Mouse (Mus musculus): ENCODE results near the gene Snx13. TPM values are rescaled to one million over a fixed set of nuclear protein-coding genes. Genes with fewer than 3 reads are reported as not detected.
A peak's percentile ranks its signal among the peaks of the same experiment; 100 is the strongest.

Snx13 gene
- polyA plus RNA-seq, 1 experiment from 2014 or later, result 30.7 TPM

- Histone ChIP-seq H3K4me1 (ENCODE audit: control insufficient read depth, insufficient read depth, low read depth, low read length) (no peaks in the 10 kb centered on the region; the same call in 1 of the 2 replicates), H3K27me3 (replicated peaks; ENCODE audit: control insufficient read depth, insufficient read depth, low read length) (no peaks in the 10 kb centered on the region), H3K4me2 (ENCODE audit: low read length) (no peak overlapping the region), H3K9ac (ENCODE audit: low read depth, low read length) (no peak overlapping the region), H3K9me3 (ENCODE audit: control insufficient read depth, low read length) (no peaks in the 10 kb centered on the region), H3K4me3 (ENCODE audit: low read length) (no peak overlapping the region), H3K27ac (ENCODE audit: low read depth, low read length) (no peak overlapping the region), H3K36me3 (ENCODE audit: control insufficient read depth, insufficient read depth, low read length) (no peaks in the 10 kb centered on the region)
- ATAC-seq, result peak; percentile 54; the same call in 1 of the 2 replicates
- 49% methylated on average over 3 of the region's 3 CpGs for WGBS
These were observed 16.9 kb downstream of the Snx13 start for GRCm38 (mm10) chr12:35063697-35064468.

GRCm38 (mm10) chr12:35067621-35068020, 20.6 kb downstream of the Snx13 start:
- no peak overlapping the region for H3K4me2 ChIP-seq (ENCODE audit: low read length)
- ATAC-seq, result no peak
- H3K4me3 ChIP-seq (ENCODE audit: low read length), result no peak overlapping the region
- H3K36me3 ChIP-seq (ENCODE audit: control insufficient read depth, insufficient read depth, low read length), result no peaks in the 10 kb centered on the region
- H3K27me3 ChIP-seq (replicated peaks; ENCODE audit: control insufficient read depth, insufficient read depth, low read length), result no peaks in the 10 kb centered on the region
- no peaks in the 10 kb centered on the region for H3K9me3 ChIP-seq (ENCODE audit: control insufficient read depth, low read length)
- no peak overlapping the region for H3K27ac ChIP-seq (ENCODE audit: low read depth, low read length)
- H3K9ac ChIP-seq (ENCODE audit: low read depth, low read length), result no peak overlapping the region
- no peaks in the 10 kb centered on the region; the same call in 1 of the 2 replicates for H3K4me1 ChIP-seq (ENCODE audit: control insufficient read depth, insufficient read depth, low read depth, low read length)

- Histone ChIP-seq H3K27me3 (replicated peaks; ENCODE audit: control insufficient read depth, insufficient read depth, low read length) (no peaks in the 10 kb centered on the region), H3K4me1 (ENCODE audit: control insufficient read depth, insufficient read depth, low read depth, low read length) (no peaks in the 10 kb centered on the region), H3K9ac (ENCODE audit: low read depth, low read length) (no peak overlapping the region), H3K4me3 (ENCODE audit: low read length) (no peak overlapping the region), H3K36me3 (ENCODE audit: control insufficient read depth, insufficient read depth, low read length) (no peaks in the 10 kb centered on the region), H3K27ac (ENCODE audit: low read depth, low read length) (no peak overlapping the region), H3K4me2 (ENCODE audit: low read length) (no peak overlapping the region), H3K9me3 (ENCODE audit: control insufficient read depth, low read length) (no peaks in the 10 kb centered on the region)
- ATAC-seq, result no peak
These were observed 24.4 kb downstream of the Snx13 start for GRCm38 (mm10) chr12:35071336-35071735.

GRCm38 (mm10) chr12:35072178-35072577, 25.2 kb downstream of the Snx13 start:
- Histone ChIP-seq H3K4me3 (ENCODE audit: low read length) (no peak overlapping the region), H3K27me3 (replicated peaks; ENCODE audit: control insufficient read depth, insufficient read depth, low read length) (no peaks in the 10 kb centered on the region), H3K36me3 (ENCODE audit: control insufficient read depth, insufficient read depth, low read length) (no peaks in the 10 kb centered on the region), H3K4me1 (ENCODE audit: control insufficient read depth, insufficient read depth, low read depth, low read length) (no peaks in the 10 kb centered on the region), H3K9me3 (ENCODE audit: control insufficient read depth, low read length) (no peaks in the 10 kb centered on the region), H3K27ac (ENCODE audit: low read depth, low read length) (no peak overlapping the region), H3K9ac (ENCODE audit: low read depth, low read length) (no peak overlapping the region), H3K4me2 (ENCODE audit: low read length) (no peak overlapping the region)
- ATAC-seq, result no peak

- no peaks in the 10 kb centered on the region for H3K36me3 ChIP-seq (ENCODE audit: control insufficient read depth, insufficient read depth, low read length)
- H3K4me1 ChIP-seq (ENCODE audit: control insufficient read depth, insufficient read depth, low read depth, low read length), result no peaks in the 10 kb centered on the region
- no peak overlapping the region for H3K4me3 ChIP-seq (ENCODE audit: low read length)
- no peaks in the 10 kb centered on the region for H3K9me3 ChIP-seq (ENCODE audit: control insufficient read depth, low read length)
- ATAC-seq, result no peak
- H3K9ac ChIP-seq (ENCODE audit: low read depth, low read length), result no peak overlapping the region
- H3K27me3 ChIP-seq (replicated peaks; ENCODE audit: control insufficient read depth, insufficient read depth, low read length), result no peaks in the 10 kb centered on the region
- 89% methylated on average over 3 of the region's 3 CpGs for WGBS
- no peak overlapping the region for H3K4me2 ChIP-seq (ENCODE audit: low read length)
- no peak overlapping the region for H3K27ac ChIP-seq (ENCODE audit: low read depth, low read length)
These were observed 29.0 kb downstream of the Snx13 start for GRCm38 (mm10) chr12:35075993-35076392.

- H3K27me3 ChIP-seq (replicated peaks; ENCODE audit: control insufficient read depth, insufficient read depth, low read length), result no peaks in the 10 kb centered on the region
- WGBS, result 89% methylated on average over 3 of the region's 3 CpGs
- H3K4me3 ChIP-seq (ENCODE audit: low read length), result no peak overlapping the region
- no peak overlapping the region for H3K4me2 ChIP-seq (ENCODE audit: low read length)
- H3K4me1 ChIP-seq (ENCODE audit: control insufficient read depth, insufficient read depth, low read depth, low read length), result no peaks in the 10 kb centered on the region
- no peak for ATAC-seq
- peaks cover 3% of the 10 kb centered on the region for H3K36me3 ChIP-seq (ENCODE audit: control insufficient read depth, insufficient read depth, low read length)
- H3K27ac ChIP-seq (ENCODE audit: low read depth, low read length), result no peak overlapping the region
- no peak overlapping the region for H3K9ac ChIP-seq (ENCODE audit: low read depth, low read length)
- no peaks in the 10 kb centered on the region for H3K9me3 ChIP-seq (ENCODE audit: control insufficient read depth, low read length)
These were observed 76.6 kb downstream of the Snx13 start for GRCm38 (mm10) chr12:35123549-35123948.

- H3K27ac ChIP-seq (ENCODE audit: low read depth, low read length), result no peak overlapping the region
- ATAC-seq, result no peak
- no peak overlapping the region for H3K9ac ChIP-seq (ENCODE audit: low read depth, low read length)
- H3K36me3 ChIP-seq (ENCODE audit: control insufficient read depth, insufficient read depth, low read length), result no peaks in the 10 kb centered on the region
- no peak overlapping the region for H3K4me2 ChIP-seq (ENCODE audit: low read length)
- H3K27me3 ChIP-seq (replicated peaks; ENCODE audit: control insufficient read depth, insufficient read depth, low read length), result no peaks in the 10 kb centered on the region
- H3K4me3 ChIP-seq (ENCODE audit: low read length), result no peak overlapping the region
- H3K4me1 ChIP-seq (ENCODE audit: control insufficient read depth, insufficient read depth, low read depth, low read length), result no peaks in the 10 kb centered on the region
- WGBS, result 83% methylated on average over 4 of the region's 4 CpGs
- no peaks in the 10 kb centered on the region for H3K9me3 ChIP-seq (ENCODE audit: control insufficient read depth, low read length)
These were observed 106.2 kb downstream of the Snx13 start for GRCm38 (mm10) chr12:35153186-35153585.

GRCm38 (mm10) chr12:35154149-35154548, 107.2 kb downstream of the Snx13 start:
- Histone ChIP-seq H3K9ac (ENCODE audit: low read depth, low read length) (no peak overlapping the region), H3K27me3 (replicated peaks; ENCODE audit: control insufficient read depth, insufficient read depth, low read length) (no peaks in the 10 kb centered on the region), H3K4me2 (ENCODE audit: low read length) (no peak overlapping the region), H3K27ac (ENCODE audit: low read depth, low read length) (no peak overlapping the region), H3K4me1 (ENCODE audit: control insufficient read depth, insufficient read depth, low read depth, low read length) (no peaks in the 10 kb centered on the region), H3K4me3 (ENCODE audit: low read length) (no peak overlapping the region), H3K9me3 (ENCODE audit: control insufficient read depth, low read length) (no peaks in the 10 kb centered on the region), H3K36me3 (ENCODE audit: control insufficient read depth, insufficient read depth, low read length) (no peaks in the 10 kb centered on the region)
- 86% methylated on average over 3 of the region's 3 CpGs for WGBS
- ATAC-seq, result no peak

GRCm38 (mm10) chr12:35157237-35157636, 110.3 kb downstream of the Snx13 start:
- 58% methylated on average over 4 of the region's 4 CpGs for WGBS
- H3K27me3 ChIP-seq (replicated peaks; ENCODE audit: control insufficient read depth, insufficient read depth, low read length), result no peaks in the 10 kb centered on the region
- H3K4me1 ChIP-seq (ENCODE audit: control insufficient read depth, insufficient read depth, low read depth, low read length), result no peaks in the 10 kb centered on the region
- no peak for ATAC-seq
- H3K4me3 ChIP-seq (ENCODE audit: low read length), result no peak overlapping the region
- H3K27ac ChIP-seq (ENCODE audit: low read depth, low read length), result no peak overlapping the region
- H3K9me3 ChIP-seq (ENCODE audit: control insufficient read depth, low read length), result no peaks in the 10 kb centered on the region
- H3K9ac ChIP-seq (ENCODE audit: low read depth, low read length), result no peak overlapping the region
- H3K36me3 ChIP-seq (ENCODE audit: control insufficient read depth, insufficient read depth, low read length), result no peaks in the 10 kb centered on the region
- H3K4me2 ChIP-seq (ENCODE audit: low read length), result no peak overlapping the region
